Mouse (Mus musculus) intestine, embryonic 14.5 days (tissue): ENCODE measurements around the gene Gal3st4. TPM values are rescaled to one million over a fixed set of nuclear protein-coding genes. Genes with fewer than 3 reads are reported as not detected.

Experiments used
- ATAC-seq: fragments of 200-750 bp; cut with Nextera tagmentation; replicated peaks from 2 replicates; pipeline ENCODE4 v1.8.0; 2017; ENCODE audit warnings: low read depth, moderate number of reproducible peaks, moderate TSS enrichment, moderate library complexity; ENCODE audit not compliant: low FRiP score, low TSS enrichment
- DNase-seq: peaks from one replicate; pipeline ENCODE4 v3.0.0-alpha.2; 2018; ENCODE audit warnings: low spot score
- H3K27ac ChIP-seq: fragments of 300-500 bp; sonication (generic); 2 replicates; pipeline ENCODE4 v1.5.1; 2014; ENCODE audit warnings: low read depth, mild to moderate bottlenecking, control low read depth
- H3K27me3 ChIP-seq: fragments of 300-500 bp; sonication (generic); replicated peaks from 2 replicates; pipeline ENCODE4 v1.6.1; 2014; ENCODE audit warnings: low read length, control low read depth; ENCODE audit not compliant: control insufficient read depth, insufficient read depth
- H3K36me3 ChIP-seq: fragments of 300-500 bp; sonication (generic); 2 replicates; pipeline ENCODE4 v1.6.1; 2014; ENCODE audit warnings: low read length, control low read depth; ENCODE audit not compliant: control insufficient read depth, insufficient read depth
- H3K4me1 ChIP-seq: fragments of 300-500 bp; sonication (generic); replicated peaks from 2 replicates; pipeline ENCODE4 v1.6.1; 2014; ENCODE audit warnings: low read length, control low read depth, mixed read lengths; ENCODE audit not compliant: control insufficient read depth, insufficient read depth
- H3K4me2 ChIP-seq: fragments of 300-500 bp; sonication (generic); 2 replicates; pipeline ENCODE4 v1.6.1; 2014; ENCODE audit warnings: low read length
- H3K4me3 ChIP-seq: fragments of 300-500 bp; sonication (generic); 2 replicates; pipeline ENCODE4 v1.5.1; 2014; ENCODE audit warnings: low read depth, low read length, control low read depth, mixed read lengths
- H3K9ac ChIP-seq: fragments of 300-500 bp; sonication (generic); 2 replicates; pipeline ENCODE4 v1.6.1; 2014; ENCODE audit warnings: mild to moderate bottlenecking, low read length
- H3K9me3 ChIP-seq: fragments of 300-500 bp; sonication (generic); 2 replicates; pipeline ENCODE4 v1.6.1; 2016; ENCODE audit warnings: low read length, control low read depth; ENCODE audit not compliant: control insufficient read depth
- WGBS: fragments of 180-500 bp; shearing (Covaris S2); extraction: QIAGEN DNeasy Blood & Tissue Kit; methylation state at CpG from one replicate; pipeline ENCODE4 v1.1.7; 2014; 5-methylcytosine and 5-hydroxymethylcytosine counted together
- polyA plus RNA-seq: library from polyadenylated mRNA; unstranded; fragments of >200 nt; fragmentation: Nextera tagmentation; extraction: Ambion mirVana; gene quantifications from 2 replicates; pipeline ENCODE4 v1.2.1, GENCODE M21; 2014

The Gal3st4 gene
- polyA plus RNA-seq, 1 experiment from 2014 or later, result 1.5 TPM

- DNase-seq (no peak), ATAC-seq (peak; percentile 6; the same call in 1 of the 2 replicates)
- no peak overlapping the region for H3K27ac ChIP-seq
- H3K4me2 ChIP-seq, result peak overlapping the region; percentile 80
- peaks cover 8% of the 10 kb centered on the region; the same call in 1 of the 2 replicates for H3K9me3 ChIP-seq
- peaks cover 12% of the 10 kb centered on the region for H3K36me3 ChIP-seq
- peaks cover 23% of the 10 kb centered on the region; the same call in 1 of the 2 replicates for H3K4me1 ChIP-seq
- WGBS, result 24% methylated on average over 26 of the region's 26 CpGs
- H3K4me3 ChIP-seq, result peak overlapping the region; percentile 76; the same call in 1 of the 2 replicates
- H3K9ac ChIP-seq, result no peak overlapping the region
- no peaks in the 10 kb centered on the region for H3K27me3 ChIP-seq
Measured at GRCm38 (mm10) chr5:138280425-138280768, 7.8 kb upstream of the Gal3st4 start.

- H3K27ac ChIP-seq, result no peak within 1 kb of the TSS
- under 1% methylated on average over 56 of the region's 56 CpGs for WGBS
- H3K9me3 ChIP-seq, result peaks cover 8% of the 10 kb centered on the region; the same call in 1 of the 2 replicates
- DNase-seq (peak; percentile 97), ATAC-seq (peak; percentile 99)
- peak within 1 kb of the TSS; percentile 80 for H3K4me2 ChIP-seq
- H3K9ac ChIP-seq, result peak within 1 kb of the TSS; percentile 77
- peaks cover 27% of the 10 kb centered on the region for H3K4me1 ChIP-seq
- no peaks in the 10 kb centered on the region for H3K27me3 ChIP-seq
- peaks cover 12% of the 10 kb centered on the region for H3K36me3 ChIP-seq
- peak within 1 kb of the TSS; percentile 76 for H3K4me3 ChIP-seq
Measured at GRCm38 (mm10) chr5:138279585-138280424, 7.2 kb upstream of the Gal3st4 start, which contains the start of the genes Gm43720, Gpc2 and Stag3. TSS of gene Gm43720 (minus strand) at chr5:138279958. TSS of gene Gpc2 (minus strand) at chr5:138280005. TSS of gene Stag3 (plus strand) at chr5:138280240.

GRCm38 (mm10) chr5:138277994-138278393, 5.4 kb upstream of the Gal3st4 start:
- Histone ChIP-seq H3K4me1 (peaks cover 27% of the 10 kb centered on the region), H3K27ac (no peak overlapping the region), H3K9me3 (peaks cover 8% of the 10 kb centered on the region; the same call in 1 of the 2 replicates), H3K4me2 (no peak overlapping the region), H3K36me3 (peaks cover 12% of the 10 kb centered on the region), H3K4me3 (no peak overlapping the region), H3K27me3 (no peaks in the 10 kb centered on the region), H3K9ac (no peak overlapping the region)
- WGBS, result 79% methylated on average over 7 of the region's 7 CpGs
- peak; percentile 48 for DNase-seq
- no peak for ATAC-seq

GRCm38 (mm10) chr5:138275216-138276050, 2.8 kb upstream of the Gal3st4 start:
- Histone ChIP-seq H3K9ac (no peak overlapping the region), H3K4me2 (peak overlapping the region; percentile 31), H3K36me3 (peaks cover 12% of the 10 kb centered on the region), H3K4me1 (peaks cover 39% of the 10 kb centered on the region), H3K9me3 (peaks cover 1% of the 10 kb centered on the region; the same call in 1 of the 2 replicates), H3K4me3 (no peak overlapping the region), H3K27me3 (no peaks in the 10 kb centered on the region), H3K27ac (no peak overlapping the region)
- ATAC-seq (no peak), DNase-seq (peak; percentile 60)
- 35% methylated on average over 41 of the region's 41 CpGs for WGBS

GRCm38 (mm10) chr5:138274186-138274585, 1.5 kb upstream of the Gal3st4 start:
- Histone ChIP-seq H3K9ac (no peak overlapping the region), H3K4me2 (no peak overlapping the region), H3K9me3 (no peaks in the 10 kb centered on the region), H3K27me3 (no peaks in the 10 kb centered on the region), H3K36me3 (peaks cover 12% of the 10 kb centered on the region), H3K4me1 (peaks cover 37% of the 10 kb centered on the region), H3K4me3 (no peak overlapping the region), H3K27ac (no peak overlapping the region)
- 75% methylated on average over 8 of the region's 8 CpGs for WGBS
- ATAC-seq, result no peak
- peak; percentile 45 for DNase-seq

- H3K36me3 ChIP-seq, result peaks cover 2% of the 10 kb centered on the region; the same call in 1 of the 2 replicates
- peaks cover 23% of the 10 kb centered on the region for H3K4me1 ChIP-seq
- ATAC-seq (no peak), DNase-seq (no peak)
- no peaks in the 10 kb centered on the region for H3K27me3 ChIP-seq
- H3K9me3 ChIP-seq, result no peaks in the 10 kb centered on the region
- whole genome bisulfite sequencing, result 50% methylated on average over 3 of the region's 3 CpGs
- no peak overlapping the region for H3K27ac ChIP-seq
- no peak overlapping the region for H3K4me2 ChIP-seq
- H3K9ac ChIP-seq, result no peak overlapping the region
- H3K4me3 ChIP-seq, result no peak overlapping the region
Measured at GRCm38 (mm10) chr5:138271232-138271631, 1.4 kb downstream of the Gal3st4 start.

GRCm38 (mm10) chr5:138268980-138269379, 3.7 kb downstream of the Gal3st4 start:
- no peak overlapping the region for H3K4me3 ChIP-seq
- WGBS, result 71% methylated on average over 4 of the region's 4 CpGs
- no peak overlapping the region for H3K9ac ChIP-seq
- no peaks in the 10 kb centered on the region for H3K27me3 ChIP-seq
- H3K27ac ChIP-seq, result no peak overlapping the region
- ATAC-seq (no peak), DNase-seq (no peak)
- no peak overlapping the region for H3K4me2 ChIP-seq
- H3K36me3 ChIP-seq, result peaks cover 8% of the 10 kb centered on the region; the same call in 1 of the 2 replicates
- H3K9me3 ChIP-seq, result no peaks in the 10 kb centered on the region
- peaks cover 16% of the 10 kb centered on the region; the same call in 1 of the 2 replicates for H3K4me1 ChIP-seq

GRCm38 (mm10) chr5:138267114-138267513, 5.5 kb downstream of the Gal3st4 start:
- H3K9me3 ChIP-seq, result no peaks in the 10 kb centered on the region
- H3K4me1 ChIP-seq, result peaks cover 22% of the 10 kb centered on the region
- H3K36me3 ChIP-seq, result peaks cover 10% of the 10 kb centered on the region; the same call in 1 of the 2 replicates
- H3K27ac ChIP-seq, result no peak overlapping the region
- no peaks in the 10 kb centered on the region for H3K27me3 ChIP-seq
- WGBS, result 85% methylated on average over 3 of the region's 3 CpGs
- DNase-seq (no peak), ATAC-seq (no peak)
- no peak overlapping the region for H3K4me2 ChIP-seq
- no peak overlapping the region for H3K4me3 ChIP-seq
- H3K9ac ChIP-seq, result no peak overlapping the region
